Mouse (Mus musculus) liver, embryonic 14.5 days (tissue): ENCODE results near the gene Dbh.

ENCODE experiments used
- CTCF ChIP-seq: IDR thresholded peaks from 2 replicates; pipeline ENCODE4 v1.5.1; 2016; ENCODE audit warnings: antibody characterized with exemption, low read depth, control low read depth
- EP300 ChIP-seq: IDR thresholded peaks from 2 replicates; pipeline ENCODE4 v1.6.1; 2016; ENCODE audit warnings: antibody characterized with exemption, low read depth

- TF ChIP-seq CTCF = no peak
- TF ChIP-seq EP300 = no peak
These were observed 36.0 kb upstream of the Dbh start for GRCm38 (mm10) chr2:27128990-27129389.
